Mouse (Mus musculus) liver, embryonic 15.5 days (tissue): ENCODE data around the gene Schip1. TPM values are rescaled to one million over a fixed set of nuclear protein-coding genes. Genes with fewer than 3 reads are reported as not detected.

Experiments used
- ATAC-seq: fragments of 200-750 bp; cut with Nextera tagmentation; 2 replicates; pipeline ENCODE4 v1.8.0; 2017; ENCODE audit warnings: moderate number of reproducible peaks, mild to moderate bottlenecking, moderate library complexity; ENCODE audit not compliant: insufficient read depth
- H3K27ac ChIP-seq: fragments of 300-500 bp; sonication (generic); replicated peaks from 2 replicates; pipeline ENCODE4 v1.5.1; 2015; ENCODE audit warnings: mild to moderate bottlenecking, inconsistent platforms
- H3K27me3 ChIP-seq: fragments of 300-500 bp; sonication (generic); 2 replicates; pipeline ENCODE4 v1.6.1; 2015; ENCODE audit warnings: mild to moderate bottlenecking, inconsistent platforms
- H3K36me3 ChIP-seq: fragments of 300-500 bp; sonication (generic); replicated peaks from 2 replicates; pipeline ENCODE4 v1.6.1; 2015; ENCODE audit warnings: moderate library complexity, mild to moderate bottlenecking, inconsistent platforms
- H3K4me1 ChIP-seq: fragments of 300-500 bp; sonication (generic); replicated peaks from 2 replicates; pipeline ENCODE4 v1.6.1; 2015; ENCODE audit warnings: inconsistent platforms
- H3K4me2 ChIP-seq: fragments of 300-500 bp; sonication (generic); 2 replicates; pipeline ENCODE4 v1.6.1; 2015; ENCODE audit warnings: moderate library complexity, mild to moderate bottlenecking, inconsistent platforms
- H3K4me3 ChIP-seq: fragments of 300-500 bp; sonication (generic); replicated peaks from 2 replicates; pipeline ENCODE4 v1.5.1; 2015; ENCODE audit warnings: mild to moderate bottlenecking, inconsistent platforms
- H3K9ac ChIP-seq: fragments of 300-500 bp; sonication (generic); 2 replicates; pipeline ENCODE4 v1.6.1; 2015; ENCODE audit warnings: moderate library complexity, mild to moderate bottlenecking, inconsistent platforms
- H3K9me3 ChIP-seq: fragments of 300-500 bp; sonication (generic); replicated peaks from 2 replicates; pipeline ENCODE4 v1.6.1; 2016; ENCODE audit warnings: inconsistent platforms
- WGBS: fragments of 180-500 bp; shearing (Covaris S2); methylation state at CpG from one replicate; pipeline ENCODE4 v1.1.7; 2015; ENCODE audit warnings: mixed read lengths; ENCODE audit not compliant: insufficient replicate concordance; 5-methylcytosine and 5-hydroxymethylcytosine counted together
- polyA plus RNA-seq: library from polyadenylated mRNA; unstranded; fragments of >200 nt; fragmentation: Nextera tagmentation; extraction: Ambion mirVana; gene quantifications from 2 replicates; pipeline ENCODE4 v1.2.1, GENCODE M21; 2015

The Schip1 gene
- polyA plus RNA-seq, 1 experiment from 2014 or later, result 2.4 TPM

DNA sequence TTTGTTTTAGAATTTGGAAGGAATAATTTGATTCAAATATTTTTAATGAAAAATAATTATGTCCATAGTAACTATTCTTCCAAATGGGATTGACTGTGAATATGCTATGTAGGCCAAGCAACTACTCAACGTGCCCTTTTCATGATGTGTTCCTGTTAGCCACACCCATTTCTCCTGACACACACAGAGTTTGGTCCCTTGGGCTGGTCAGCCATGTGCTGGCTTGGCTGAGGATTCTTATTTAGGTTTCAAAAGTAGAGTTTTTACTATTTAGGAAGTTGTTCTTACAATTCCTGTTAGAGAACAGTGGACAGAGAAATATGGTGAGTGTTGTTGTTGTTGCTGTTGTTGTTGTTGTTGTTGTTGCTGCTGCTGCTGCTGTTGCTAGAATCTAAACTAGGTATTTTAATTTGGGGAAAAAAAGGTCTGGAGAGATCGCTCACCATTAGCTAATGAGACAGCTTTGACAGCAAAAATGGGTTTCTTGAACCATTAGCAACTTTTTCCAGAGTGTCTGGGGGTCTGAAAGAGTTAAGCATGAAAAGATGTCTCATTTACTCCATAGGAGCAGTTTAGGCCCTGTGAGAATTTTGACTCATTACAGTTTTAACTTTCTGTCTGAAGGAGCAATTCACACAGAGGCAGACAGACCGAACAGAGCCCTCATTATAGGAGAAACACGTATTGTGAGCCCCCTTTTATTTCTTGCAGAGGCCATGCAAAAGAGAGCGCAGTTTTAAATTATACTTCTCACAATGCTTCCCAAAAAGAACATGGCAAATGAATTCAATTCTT, 74.4 kb downstream of the Schip1 start:
- no peak overlapping the region for H3K27ac ChIP-seq
- H3K9ac ChIP-seq, result no peak overlapping the region
- ATAC-seq, result no peak
- H3K4me3 ChIP-seq, result no peak overlapping the region
- no peaks in the 10 kb centered on the region for H3K36me3 ChIP-seq
- WGBS, result 53% methylated on average over 5 of the region's 5 CpGs
- H3K9me3 ChIP-seq, result no peaks in the 10 kb centered on the region
- H3K4me1 ChIP-seq, result no peaks in the 10 kb centered on the region
- H3K4me2 ChIP-seq, result no peak overlapping the region
- no peaks in the 10 kb centered on the region for H3K27me3 ChIP-seq

DNA sequence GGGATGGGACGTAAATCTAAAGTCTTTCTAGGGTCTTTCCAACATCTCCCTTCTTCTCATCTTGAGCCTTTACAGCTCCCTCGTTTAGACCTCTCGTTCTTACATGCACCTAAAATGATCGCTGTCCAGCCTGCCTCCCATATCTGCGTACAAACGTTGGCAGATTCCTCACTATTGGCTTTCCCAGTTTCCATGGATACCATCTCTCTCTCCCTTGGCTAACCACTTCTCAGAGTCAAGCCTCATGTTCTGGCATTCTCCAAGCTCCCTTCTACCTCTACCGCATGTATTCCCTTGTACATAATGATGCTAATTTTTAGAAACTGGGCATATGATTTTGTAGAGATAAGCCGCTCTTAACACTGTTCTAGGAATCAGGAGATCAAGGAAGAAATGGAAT, 86.1 kb downstream of the Schip1 start:
- H3K9me3 ChIP-seq, result no peaks in the 10 kb centered on the region
- H3K27me3 ChIP-seq, result no peaks in the 10 kb centered on the region
- 71% methylated on average over 8 of the region's 8 CpGs for WGBS
- no peak overlapping the region for H3K9ac ChIP-seq
- ATAC-seq, result no peak
- no peak overlapping the region for H3K27ac ChIP-seq
- H3K4me1 ChIP-seq, result no peaks in the 10 kb centered on the region
- no peak overlapping the region for H3K4me3 ChIP-seq
- no peak overlapping the region for H3K4me2 ChIP-seq
- H3K36me3 ChIP-seq, result no peaks in the 10 kb centered on the region

DNA sequence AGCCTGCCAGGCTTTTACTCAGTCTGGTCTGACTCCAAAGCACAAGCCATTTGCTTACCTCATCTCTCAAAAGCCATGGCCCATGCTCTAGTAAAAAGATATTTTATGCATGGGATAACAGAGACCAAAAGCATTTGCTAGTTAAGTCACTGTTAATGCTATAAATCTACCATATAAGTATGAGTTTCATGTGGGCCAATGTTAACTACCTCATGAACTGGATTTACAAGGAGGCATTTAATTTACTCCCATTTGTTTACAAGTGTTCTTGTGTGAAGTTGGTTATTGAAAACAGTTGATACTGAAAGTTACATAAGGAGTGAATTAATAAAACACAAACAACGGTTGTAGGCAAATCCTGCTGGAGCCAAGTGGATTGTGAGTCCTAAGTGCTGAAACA, 95.6 kb downstream of the Schip1 start:
- Histone ChIP-seq H3K4me3 (no peak overlapping the region), H3K4me1 (no peaks in the 10 kb centered on the region), H3K9ac (no peak overlapping the region), H3K27ac (no peak overlapping the region), H3K9me3 (no peaks in the 10 kb centered on the region), H3K36me3 (no peaks in the 10 kb centered on the region), H3K4me2 (no peak overlapping the region), H3K27me3 (no peaks in the 10 kb centered on the region)
- WGBS, result 47% methylated on average over 1 of the region's 1 CpGs
- no peak for ATAC-seq

DNA sequence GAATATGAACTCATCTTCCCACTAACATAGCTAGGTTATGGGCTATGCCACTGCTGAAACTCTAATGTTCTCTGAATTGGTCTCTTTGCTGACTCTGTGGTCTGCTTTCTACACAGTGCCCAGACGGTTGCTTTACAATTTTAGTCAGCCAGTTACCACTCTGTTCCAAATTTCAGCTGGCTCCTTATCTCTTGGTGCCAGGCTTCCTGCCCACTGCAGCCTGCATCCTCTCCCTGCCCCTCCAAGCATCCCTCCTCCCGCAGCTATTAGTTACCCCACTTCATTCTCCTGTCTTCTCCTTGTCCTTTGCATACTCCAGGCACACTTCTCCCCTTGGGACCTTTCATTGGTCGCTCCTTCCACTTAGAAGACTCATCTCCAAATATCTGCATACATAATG, 96.2 kb downstream of the Schip1 start:
- ATAC-seq, result no peak
- WGBS, result 19% methylated on average over 3 of the region's 3 CpGs

DNA sequence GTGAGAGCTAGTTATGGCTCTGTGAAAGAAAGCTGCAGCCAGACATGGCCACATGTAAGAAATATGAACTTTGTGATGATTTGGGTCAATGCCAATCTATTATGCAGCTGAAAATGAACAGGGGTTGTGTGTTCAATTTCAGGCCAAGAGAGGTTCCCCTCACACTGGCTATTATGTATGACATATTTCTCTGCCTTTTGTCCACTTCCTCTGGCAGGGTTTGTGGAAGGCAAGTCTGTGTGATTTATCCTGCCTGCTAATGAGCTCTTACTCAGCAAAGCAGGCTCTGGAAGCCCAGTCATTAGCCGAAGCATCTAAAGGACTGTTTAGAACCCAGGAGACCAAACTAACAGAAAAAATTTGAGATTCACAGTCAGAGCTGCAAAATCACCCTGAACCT, 113.6 kb downstream of the Schip1 start:
- 48% methylated on average over 1 of the region's 1 CpGs for WGBS
- no peaks in the 10 kb centered on the region for H3K4me1 ChIP-seq
- H3K27me3 ChIP-seq, result no peaks in the 10 kb centered on the region
- H3K9ac ChIP-seq, result no peak overlapping the region
- no peak overlapping the region for H3K27ac ChIP-seq
- no peak for ATAC-seq
- no peak overlapping the region for H3K4me2 ChIP-seq
- no peak overlapping the region for H3K4me3 ChIP-seq
- H3K9me3 ChIP-seq, result no peaks in the 10 kb centered on the region
- no peaks in the 10 kb centered on the region for H3K36me3 ChIP-seq

More for the DNA sequence above, 96.2 kb downstream of the Schip1 start:
- Histone ChIP-seq H3K27me3 (no peaks in the 10 kb centered on the region), H3K9ac (no peak overlapping the region), H3K4me3 (no peak overlapping the region), H3K36me3 (no peaks in the 10 kb centered on the region), H3K4me1 (no peaks in the 10 kb centered on the region), H3K4me2 (no peak overlapping the region), H3K9me3 (no peaks in the 10 kb centered on the region), H3K27ac (no peak overlapping the region)

DNA sequence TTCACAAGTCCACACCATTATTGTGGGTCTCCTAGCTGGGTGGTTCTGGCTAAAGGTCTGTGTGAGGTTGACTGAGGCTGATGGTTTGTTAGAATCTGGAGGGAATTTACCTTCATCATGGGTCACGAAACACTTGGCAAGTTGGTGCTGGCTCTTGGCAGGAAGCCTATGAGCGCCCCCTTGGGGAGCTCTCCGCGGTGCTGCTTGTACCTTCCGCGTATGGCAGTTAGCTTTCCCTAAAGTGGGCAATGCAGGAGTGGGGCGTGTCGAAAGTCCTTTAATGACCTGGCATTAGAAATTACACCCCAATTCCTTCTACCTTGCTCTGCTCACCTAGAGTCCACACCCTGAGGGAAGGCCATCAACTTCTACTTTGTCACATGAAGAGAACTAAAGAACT, 122.9 kb downstream of the Schip1 start:
- no peak overlapping the region for H3K9ac ChIP-seq
- H3K9me3 ChIP-seq, result no peaks in the 10 kb centered on the region
- no peak overlapping the region for H3K27ac ChIP-seq
- H3K36me3 ChIP-seq, result no peaks in the 10 kb centered on the region
- no peak overlapping the region for H3K4me3 ChIP-seq
- ATAC-seq, result no peak
- no peaks in the 10 kb centered on the region for H3K27me3 ChIP-seq
- WGBS, result 46% methylated on average over 8 of the region's 8 CpGs
- H3K4me1 ChIP-seq, result no peaks in the 10 kb centered on the region
- no peak overlapping the region for H3K4me2 ChIP-seq

DNA sequence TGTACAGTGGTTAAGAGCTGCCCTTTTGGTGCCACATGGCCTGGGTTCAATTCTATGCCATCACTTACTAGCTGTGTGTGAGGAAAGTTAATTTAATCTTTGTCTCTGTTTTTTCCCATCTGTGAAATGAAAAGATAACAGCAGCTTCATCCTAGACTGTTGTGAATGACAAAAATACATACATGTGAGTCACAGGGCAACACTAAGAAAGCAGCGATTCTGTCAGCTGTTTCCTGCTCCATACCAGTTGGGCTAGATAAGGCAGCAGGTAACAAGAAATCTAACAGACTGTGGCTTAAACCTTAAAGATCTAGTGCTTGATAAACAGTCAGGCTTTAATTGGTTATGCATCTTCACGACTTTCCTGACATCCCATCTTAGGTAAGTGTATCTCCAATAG, 124.5 kb downstream of the Schip1 start:
- H3K4me1 ChIP-seq, result no peaks in the 10 kb centered on the region
- H3K27me3 ChIP-seq, result no peaks in the 10 kb centered on the region
- no peak for ATAC-seq
- 46% methylated on average over 2 of the region's 2 CpGs for WGBS
- H3K36me3 ChIP-seq, result no peaks in the 10 kb centered on the region
- H3K4me2 ChIP-seq, result no peak overlapping the region
- H3K9ac ChIP-seq, result no peak overlapping the region
- no peak overlapping the region for H3K27ac ChIP-seq
- no peak overlapping the region for H3K4me3 ChIP-seq
- no peaks in the 10 kb centered on the region for H3K9me3 ChIP-seq

DNA sequence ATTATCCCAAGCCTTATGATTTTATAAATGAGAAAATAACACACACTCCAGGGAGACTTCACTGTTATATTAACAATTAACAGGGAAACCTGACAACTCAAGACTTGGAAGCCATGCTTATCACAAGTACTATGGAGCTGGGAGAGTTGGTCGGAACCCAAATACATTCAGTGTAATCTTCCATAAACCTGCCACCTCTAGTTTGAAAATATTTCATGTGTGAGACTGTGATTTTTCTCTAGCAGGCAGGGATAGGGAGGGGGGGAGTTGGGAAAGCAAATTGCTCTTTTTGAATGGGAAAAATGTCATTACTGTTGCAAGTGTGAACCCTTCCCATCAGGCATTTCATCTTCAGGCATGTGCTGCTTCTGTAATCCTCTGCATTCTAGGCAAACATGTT, 132.3 kb downstream of the Schip1 start:
- H3K4me1 ChIP-seq, result no peaks in the 10 kb centered on the region
- no peak for ATAC-seq
- no peaks in the 10 kb centered on the region for H3K27me3 ChIP-seq
- no peaks in the 10 kb centered on the region for H3K36me3 ChIP-seq
- H3K9ac ChIP-seq, result no peak overlapping the region
- H3K4me2 ChIP-seq, result no peak overlapping the region
- no peak overlapping the region for H3K4me3 ChIP-seq
- H3K9me3 ChIP-seq, result no peaks in the 10 kb centered on the region
- H3K27ac ChIP-seq, result no peak overlapping the region
- WGBS, result 76% methylated on average over 1 of the region's 1 CpGs

DNA sequence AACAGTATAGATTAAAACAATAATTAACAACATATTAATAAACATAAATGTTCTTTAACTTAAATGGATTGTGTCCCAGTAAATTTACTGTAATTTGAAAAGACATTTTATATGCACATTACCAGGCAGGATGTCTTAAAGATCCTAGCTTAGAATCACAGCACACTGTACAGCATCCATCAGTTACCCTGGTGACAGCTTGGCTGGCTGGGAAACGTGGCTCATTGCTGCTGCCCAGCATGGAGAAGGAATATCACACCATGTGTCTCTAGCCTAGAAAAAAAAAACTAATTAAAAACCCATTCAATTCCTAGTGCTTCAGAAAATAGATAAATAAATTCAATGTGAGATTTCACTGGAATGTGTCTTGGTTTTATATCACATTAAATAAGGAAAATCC, 136.6 kb downstream of the Schip1 start:
- Histone ChIP-seq H3K4me3 (no peak overlapping the region), H3K36me3 (no peaks in the 10 kb centered on the region), H3K9me3 (no peaks in the 10 kb centered on the region), H3K4me2 (no peak overlapping the region), H3K9ac (no peak overlapping the region), H3K27me3 (no peaks in the 10 kb centered on the region), H3K4me1 (no peaks in the 10 kb centered on the region), H3K27ac (no peak overlapping the region)
- ATAC-seq, result no peak
- 15% methylated on average over 1 of the region's 1 CpGs for whole genome bisulfite sequencing

DNA sequence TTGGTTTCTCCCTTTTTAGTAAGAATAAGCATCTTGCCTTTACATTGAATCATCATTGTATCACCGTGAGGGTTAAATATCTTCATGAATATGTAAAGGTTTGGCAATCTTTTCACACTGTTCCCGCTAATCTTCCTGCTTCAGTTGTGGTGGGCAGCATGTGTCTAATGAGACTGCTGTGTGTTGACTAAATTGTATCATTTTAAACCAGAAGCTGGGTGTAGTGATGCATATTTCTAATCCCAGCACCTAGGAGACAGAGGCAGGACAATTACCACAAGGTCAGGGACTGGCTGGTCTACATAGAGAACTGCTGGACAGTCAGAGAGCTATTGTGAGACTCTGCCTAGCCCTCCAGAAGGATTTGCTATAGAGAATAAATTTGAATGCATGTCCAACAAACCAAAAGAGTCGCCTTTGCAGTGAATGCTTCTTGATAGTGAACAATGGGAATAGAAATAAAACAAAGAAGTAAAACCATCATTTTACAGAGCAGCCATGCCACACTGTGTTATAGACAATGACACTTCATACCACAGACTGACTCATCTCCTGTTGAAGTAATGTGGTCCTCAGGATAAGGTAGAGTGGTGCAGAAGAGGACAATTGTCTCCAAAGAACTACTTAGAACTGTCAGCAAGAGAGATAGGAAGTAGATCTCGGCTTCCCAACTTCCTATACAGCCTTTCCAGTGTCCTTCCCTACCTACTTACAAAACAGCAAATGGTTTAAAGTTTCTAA, 137.7 kb downstream of the Schip1 start:
- H3K27ac ChIP-seq, result no peak overlapping the region
- 40% methylated on average over 4 of the region's 4 CpGs for WGBS
- H3K4me3 ChIP-seq, result no peak overlapping the region
- H3K27me3 ChIP-seq, result no peaks in the 10 kb centered on the region
- ATAC-seq, result no peak
- H3K4me1 ChIP-seq, result no peaks in the 10 kb centered on the region
- H3K9ac ChIP-seq, result no peak overlapping the region
- no peaks in the 10 kb centered on the region for H3K9me3 ChIP-seq
- no peaks in the 10 kb centered on the region for H3K36me3 ChIP-seq
- H3K4me2 ChIP-seq, result no peak overlapping the region

DNA sequence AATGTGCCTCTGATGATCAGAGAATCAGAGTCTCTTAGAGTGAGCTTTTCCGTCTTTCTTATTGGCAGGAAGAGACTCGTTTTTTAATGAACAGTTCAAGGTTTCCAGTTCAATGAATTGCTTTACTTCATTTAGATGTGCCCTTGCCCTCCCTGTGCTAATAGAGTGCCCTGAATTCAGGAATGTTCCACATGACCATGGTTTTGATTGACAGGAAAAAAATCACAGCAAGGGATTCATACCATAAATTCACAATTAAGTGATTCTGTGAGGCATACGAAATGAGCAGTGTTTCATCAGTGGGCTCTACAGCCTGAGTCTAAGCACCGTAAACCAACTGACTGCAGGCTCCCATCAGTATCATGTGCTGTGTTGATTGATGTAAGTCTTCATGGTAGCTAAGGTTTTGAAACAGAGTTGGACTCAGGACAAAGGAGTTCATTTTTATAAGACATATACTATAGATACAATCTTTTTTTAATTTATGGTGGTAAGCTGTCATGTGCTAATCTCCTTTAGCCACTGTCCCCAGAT, 139.4 kb downstream of the Schip1 start:
- Histone ChIP-seq H3K27me3 (no peaks in the 10 kb centered on the region), H3K4me3 (no peak overlapping the region), H3K4me2 (no peak overlapping the region), H3K36me3 (no peaks in the 10 kb centered on the region), H3K27ac (no peak overlapping the region), H3K4me1 (no peaks in the 10 kb centered on the region), H3K9me3 (no peaks in the 10 kb centered on the region), H3K9ac (no peak overlapping the region)
- no peak for ATAC-seq
- 51% methylated on average over 4 of the region's 4 CpGs for WGBS
